Mouse (Mus musculus) kidney, adult 11 months (tissue): ENCODE results near the gene Itpr2.

Experiments used
- DNase-seq: peaks from one replicate; pipeline ENCODE4 v3.0.0; 2022

Itpr2 gene

DNA sequence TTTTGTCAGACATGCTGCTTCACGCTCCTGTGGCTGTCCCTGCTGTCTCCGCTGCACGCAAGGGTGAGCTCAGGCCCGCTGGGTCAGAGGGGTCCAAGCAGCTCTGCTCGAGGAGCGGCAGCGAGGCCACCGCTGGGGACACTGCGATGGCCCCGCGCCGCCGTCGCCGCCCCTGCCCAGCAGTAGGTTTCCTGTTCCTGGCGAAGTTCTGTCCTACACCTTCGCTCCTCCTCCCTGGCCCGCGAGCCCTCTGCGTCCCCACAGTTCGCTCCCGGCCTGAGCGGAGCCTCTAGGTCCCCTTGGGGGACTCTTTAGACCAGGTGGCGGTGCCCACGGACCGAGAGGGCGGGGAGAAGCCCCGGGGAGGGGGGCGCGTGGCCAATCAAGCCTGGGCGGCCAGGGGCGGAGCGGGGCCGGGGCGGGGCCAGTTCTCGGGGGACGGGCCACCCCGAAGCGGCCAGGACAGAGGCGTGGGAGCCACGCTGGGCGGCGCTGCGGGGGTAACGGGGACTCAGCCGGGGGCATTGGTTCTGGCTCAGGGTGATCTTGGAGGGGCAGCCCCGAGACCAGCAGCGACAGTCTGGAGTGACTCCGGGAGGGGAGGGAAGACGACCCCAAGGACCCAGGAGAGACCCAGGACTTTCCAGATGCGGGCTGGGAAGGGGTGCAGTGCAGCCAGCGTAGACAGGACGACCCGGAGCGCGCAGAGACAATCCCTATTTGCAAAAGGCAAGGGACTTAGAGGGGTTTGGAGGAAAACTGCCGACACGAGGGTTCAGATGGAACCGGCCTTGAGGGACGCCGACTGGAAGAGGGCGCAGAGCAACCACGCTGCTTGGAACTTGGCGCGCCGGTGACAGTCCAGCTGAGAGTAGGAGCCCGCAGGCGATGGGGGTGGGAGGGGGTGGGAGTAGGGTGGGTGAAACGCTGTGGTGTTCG, at the start of gene Itpr2:
Itpr2 (minus strand) TSS at position 358 of the 939 bp plus-strand sequence.
- DNase-seq = peak; percentile 86

DNA sequence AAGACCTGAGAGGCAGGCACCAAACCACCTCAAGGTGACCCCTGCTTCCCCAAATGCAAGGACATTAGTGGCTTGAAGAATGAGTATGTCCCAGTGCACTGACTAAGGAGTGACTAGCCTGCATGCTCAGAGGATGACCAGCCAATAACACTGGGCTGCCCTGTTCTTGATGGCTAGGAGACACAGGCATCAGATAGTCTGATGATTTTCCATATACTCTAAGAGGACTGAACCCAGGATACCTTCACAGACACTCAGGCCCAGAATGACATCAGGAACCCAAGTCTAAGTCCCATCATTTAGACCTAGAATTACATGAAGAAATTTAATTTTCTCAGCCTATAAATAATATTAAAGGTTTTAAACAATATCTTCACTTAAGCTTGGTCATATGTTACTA, 49.3 kb upstream of the Itpr2 start:
- DNase-seq = no peak

DNA sequence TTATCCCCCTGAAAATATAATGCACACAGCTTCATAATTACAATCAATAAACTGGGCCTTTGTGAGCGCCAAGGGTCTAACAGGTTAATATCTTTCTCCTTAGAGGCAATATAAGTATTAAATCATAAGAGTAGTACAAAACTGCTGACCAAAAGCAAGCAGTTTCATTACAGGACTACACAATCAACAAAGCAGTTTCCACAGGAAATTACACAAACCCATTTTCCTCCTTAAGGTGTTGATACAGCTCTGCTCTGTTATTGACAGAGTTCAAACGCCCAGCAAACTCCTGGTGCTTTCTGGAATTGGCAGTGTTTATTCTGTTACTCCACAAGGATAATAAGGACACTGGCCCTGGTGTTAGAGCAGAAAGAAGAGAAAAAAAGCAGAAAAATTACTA, 48.4 kb upstream of the Itpr2 start:
- DNase-seq = no peak

DNA sequence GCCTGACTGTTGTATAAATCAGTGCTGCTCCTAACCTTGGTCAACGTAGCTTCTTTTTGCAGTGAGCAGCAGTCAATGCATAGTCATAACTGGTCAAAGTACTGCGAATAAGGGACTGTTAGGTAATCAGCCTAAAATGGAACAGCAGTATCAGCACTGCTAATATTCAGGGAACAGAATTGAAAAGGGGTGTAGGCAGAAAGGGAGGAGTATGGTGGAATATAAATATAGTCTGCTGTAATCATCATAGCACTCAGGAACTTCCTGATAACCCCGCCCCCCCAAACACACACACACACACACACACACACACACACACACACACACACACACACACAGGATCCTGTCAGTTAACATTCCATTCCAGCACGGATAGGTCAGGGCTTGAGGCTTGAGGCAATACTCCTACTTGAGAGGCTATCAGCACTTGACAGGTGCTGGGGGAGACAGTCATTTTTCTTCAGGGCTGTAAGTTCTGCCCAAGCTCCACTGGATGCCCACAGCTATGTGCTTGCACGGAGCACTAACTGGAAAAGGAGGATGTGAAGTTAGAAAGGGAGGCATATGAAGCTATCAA, 43.4 kb upstream of the Itpr2 start:
- no peak for DNase-seq

DNA sequence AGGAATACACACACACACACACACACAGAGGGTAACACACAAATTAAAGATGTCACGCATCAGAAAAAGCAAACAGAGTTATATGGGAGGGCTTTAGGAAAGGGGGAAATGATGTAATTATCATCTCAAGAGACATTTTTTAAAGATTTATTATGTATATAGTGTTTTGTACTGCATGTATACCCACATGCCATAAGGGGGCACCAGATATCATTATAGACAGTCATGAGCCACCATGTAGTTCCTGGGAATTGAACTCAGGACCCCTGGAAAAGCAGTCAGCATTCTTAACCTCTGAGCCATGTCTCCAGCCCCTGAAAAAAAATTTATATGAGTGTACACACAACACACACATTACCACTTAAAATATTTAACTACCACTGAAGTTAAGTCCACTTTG, 42.6 kb upstream of the Itpr2 start:
- no peak for DNase-seq

DNA sequence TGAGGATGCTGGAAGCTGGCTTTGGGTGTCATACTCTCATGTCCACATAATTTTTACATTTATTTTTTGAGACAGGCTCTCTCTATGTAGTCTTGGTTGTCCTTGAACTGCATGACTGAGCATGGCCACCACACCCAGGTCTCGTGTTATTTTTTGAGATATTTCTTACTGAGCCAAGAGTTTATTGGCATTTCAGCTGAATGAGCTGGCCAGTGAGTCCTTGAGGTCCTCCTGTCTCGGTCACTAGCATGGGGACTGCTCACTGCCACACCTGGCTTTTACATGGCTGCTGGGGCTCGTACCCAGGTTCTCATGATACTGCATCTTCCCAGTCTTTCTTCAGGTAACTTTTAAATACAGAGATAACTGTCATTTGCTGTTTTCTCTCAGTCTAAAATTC, 38.4 kb upstream of the Itpr2 start:
- DNase-seq = no peak

- no peak for DNase-seq
Measured at GRCm38 (mm10) chr6:146538661-146539060, 36.6 kb upstream of the Itpr2 start.

DNA sequence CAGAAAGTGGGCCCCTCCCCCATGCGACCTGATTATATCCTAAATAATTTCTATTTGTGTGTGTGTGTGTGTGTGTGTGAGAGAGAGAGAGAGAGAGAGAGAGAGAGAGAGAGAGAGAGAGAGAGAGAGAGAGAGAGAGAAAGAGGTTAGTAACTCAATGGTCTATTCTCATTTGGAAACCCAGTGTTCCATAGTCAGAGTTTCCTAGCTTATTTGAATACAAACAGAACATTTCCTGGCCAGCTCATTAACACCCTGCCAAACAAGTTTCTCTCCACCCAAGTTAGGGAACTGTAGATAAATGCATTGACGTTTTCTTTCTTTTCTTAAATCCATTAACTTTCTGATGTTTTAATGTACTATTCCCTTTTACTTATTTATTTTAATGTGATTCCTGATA, 36.0 kb upstream of the Itpr2 start:
- no peak for DNase-seq

DNA sequence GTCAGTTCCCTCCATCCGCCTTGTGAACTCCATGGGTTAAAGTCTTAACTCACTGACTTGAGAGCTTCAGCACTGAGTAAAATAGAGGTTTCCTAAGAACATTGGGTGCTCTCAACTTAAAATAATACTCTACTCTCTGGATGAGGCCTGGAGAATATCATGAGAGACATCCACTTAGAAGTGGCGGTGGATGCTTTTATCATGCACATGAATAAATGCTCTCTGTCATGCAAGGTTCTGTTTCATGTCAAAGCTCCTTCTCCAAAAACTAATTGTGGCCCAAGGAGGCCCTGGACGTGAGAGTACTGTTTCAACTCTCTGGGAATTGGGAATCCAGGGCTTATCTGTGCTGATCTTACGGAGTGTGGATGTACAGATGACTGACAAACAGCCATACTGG, 35.1 kb upstream of the Itpr2 start:
- DNase-seq = no peak

DNA sequence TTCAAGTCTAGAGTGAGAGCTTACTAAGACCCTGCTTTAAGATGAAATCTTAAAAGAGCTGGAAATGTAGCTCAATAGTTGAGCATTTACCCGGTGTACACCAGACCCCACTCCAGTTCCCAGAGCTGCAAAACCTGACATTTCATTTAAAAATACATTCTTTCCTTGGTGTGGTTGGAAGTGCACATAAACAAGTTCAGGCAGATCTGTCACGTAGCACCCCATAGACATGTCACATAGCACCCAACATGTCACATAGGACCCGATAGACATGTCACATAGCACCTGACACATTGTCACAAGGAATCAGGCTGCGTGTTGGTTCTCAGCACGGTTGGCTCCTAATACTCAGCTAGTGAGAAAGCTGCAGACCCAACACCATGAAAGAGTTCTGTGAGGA, 33.5 kb upstream of the Itpr2 start:
- no peak for DNase-seq

GRCm38 (mm10) chr6:146533146-146533545, 31.1 kb upstream of the Itpr2 start:
- DNase-seq = no peak

- peak; percentile 56 for DNase-seq
Measured at GRCm38 (mm10) chr6:146530769-146531168, 28.7 kb upstream of the Itpr2 start.

DNA sequence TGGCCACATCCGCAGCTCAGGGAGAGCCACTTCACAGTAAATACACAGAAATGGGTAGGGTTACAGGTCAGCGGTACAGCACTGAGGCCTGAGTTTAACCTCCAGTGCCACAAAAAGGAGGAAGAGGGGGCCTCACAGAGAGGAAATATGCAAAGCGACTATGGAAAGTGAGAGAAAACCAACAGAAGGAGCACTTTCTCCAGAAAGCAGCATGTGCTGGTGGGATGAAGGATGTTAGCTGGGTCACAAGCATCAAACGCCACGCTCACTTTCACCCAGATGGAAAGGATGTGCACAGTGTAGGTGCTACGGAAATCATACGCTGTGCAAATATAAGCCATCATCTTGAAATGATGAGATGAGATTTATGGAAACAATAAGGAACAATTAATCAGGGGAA, 28.3 kb upstream of the Itpr2 start:
- no peak for DNase-seq

GRCm38 (mm10) chr6:146527537-146527936, 25.5 kb upstream of the Itpr2 start:
- no peak for DNase-seq

DNA sequence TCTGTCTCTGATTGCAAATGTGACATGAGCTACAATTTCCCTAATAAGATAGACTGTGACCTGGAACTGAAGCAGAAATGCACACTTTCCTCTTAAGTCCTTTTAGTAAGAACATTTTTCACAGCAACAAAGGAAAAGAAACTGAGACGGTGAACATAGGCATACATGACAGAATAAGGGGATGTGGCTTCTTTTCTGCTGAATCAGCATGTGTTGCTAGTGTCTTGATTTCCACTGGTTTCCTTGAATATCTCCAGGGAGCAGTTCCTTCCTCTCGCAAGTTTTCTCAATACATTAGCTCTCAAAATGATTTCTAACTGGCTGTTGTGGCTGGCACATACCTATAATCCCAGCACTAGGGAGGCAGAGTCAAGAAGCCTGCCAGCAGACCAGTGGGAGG, 23.5 kb upstream of the Itpr2 start:
- DNase-seq = no peak

DNA sequence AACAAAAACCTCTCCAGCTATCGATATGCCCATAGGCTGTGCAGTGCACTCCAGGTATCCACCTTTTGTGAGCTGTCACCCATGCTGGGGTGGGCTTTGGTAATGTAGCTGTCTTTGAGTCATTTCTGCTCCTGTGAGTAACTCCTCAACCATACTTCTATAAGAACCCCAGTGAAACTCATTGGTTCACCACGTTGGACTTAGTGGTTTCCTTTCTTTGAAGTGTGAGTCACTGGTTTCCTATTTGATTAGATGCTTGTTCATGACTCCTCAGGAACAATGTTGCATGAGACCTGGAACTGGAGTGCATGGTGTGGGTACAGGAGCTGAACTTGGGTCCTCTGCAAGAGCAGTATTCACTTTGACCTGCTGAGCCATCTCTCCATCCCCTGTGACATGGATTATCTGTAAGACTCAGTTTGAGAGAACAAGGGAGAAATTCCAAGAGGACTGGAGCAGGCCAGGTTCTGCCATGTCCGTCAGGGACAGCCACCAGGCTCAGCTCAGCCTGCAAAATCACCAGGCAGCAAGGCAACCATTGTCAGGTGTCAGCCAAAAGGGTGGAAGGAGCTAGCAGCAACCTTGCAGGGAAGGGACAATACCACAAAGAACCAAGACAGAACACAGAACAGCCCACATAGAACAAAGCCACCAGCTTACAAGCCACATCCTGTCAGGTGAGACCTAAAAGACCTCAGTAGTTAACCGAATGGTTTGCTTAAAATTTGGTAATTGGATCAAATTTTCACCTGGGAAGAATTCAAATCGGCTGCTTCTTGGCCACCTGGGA, 19.6 kb upstream of the Itpr2 start:
- no peak for DNase-seq

- DNase-seq = no peak
Measured at GRCm38 (mm10) chr6:146519019-146519418, 17.0 kb upstream of the Itpr2 start.

DNA sequence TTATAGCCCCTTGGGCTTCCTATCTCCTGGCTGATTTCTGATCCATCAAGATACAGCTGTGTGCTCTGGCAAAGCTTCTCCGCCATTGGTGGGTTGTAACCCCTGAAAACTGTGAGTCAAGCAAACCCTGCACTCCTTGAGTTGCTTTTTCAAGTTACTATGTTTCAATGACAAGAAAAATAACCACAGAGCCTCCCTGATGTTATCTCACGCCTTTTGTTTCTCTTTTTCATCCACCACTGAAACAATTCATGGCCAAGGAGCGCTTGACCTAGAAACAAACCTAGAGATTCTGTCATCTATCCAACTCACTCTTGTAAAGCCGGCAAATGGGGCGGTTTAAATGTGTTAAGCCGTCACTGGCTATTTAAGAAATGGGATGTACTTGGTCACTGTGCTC, 13.9 kb upstream of the Itpr2 start:
- no peak for DNase-seq

DNA sequence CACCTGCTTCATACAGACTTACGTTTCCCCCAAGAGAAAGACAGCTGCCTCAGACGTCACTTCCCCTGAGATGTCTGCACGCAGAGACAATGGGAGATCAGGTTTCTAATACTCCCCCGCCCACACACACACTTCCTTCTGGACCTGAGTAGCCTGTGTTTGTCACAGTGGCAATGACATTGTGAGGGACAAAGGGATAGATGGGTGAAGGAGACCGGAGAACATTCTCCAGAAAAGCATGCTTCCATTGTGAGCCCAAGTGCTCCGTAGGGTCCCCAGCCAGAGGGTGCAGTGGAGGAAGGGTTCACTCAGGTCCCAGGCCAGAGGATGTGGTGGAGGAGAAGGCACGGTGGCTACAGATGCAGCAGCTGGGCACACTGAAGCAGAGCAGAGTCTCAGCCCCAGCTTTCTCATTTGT, 12.5 kb upstream of the Itpr2 start:
- no peak for DNase-seq

- no peak for DNase-seq
Measured at GRCm38 (mm10) chr6:146513899-146514298, 11.9 kb upstream of the Itpr2 start.

- no peak for DNase-seq
Measured at GRCm38 (mm10) chr6:146513384-146513783, 11.4 kb upstream of the Itpr2 start.

DNA sequence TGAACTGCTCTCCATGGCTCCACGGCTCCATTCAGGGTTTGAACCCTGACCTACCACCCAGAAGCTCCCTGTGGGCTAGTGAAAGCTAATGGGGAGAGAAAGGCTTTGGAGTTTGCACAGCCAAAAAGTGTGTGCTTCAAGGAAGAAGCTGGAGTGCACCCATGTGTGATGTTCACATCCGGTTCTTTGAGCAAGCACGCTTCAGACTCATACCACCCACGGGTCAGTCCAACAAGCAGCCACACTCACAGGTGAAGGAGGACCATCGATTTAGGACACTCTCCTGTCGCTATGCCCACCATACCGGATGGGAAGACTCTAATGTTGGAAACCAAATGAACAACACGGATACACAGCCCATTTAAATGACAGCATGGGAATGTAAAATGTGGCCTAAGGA, 9.5 kb upstream of the Itpr2 start:
- no peak for DNase-seq

DNA sequence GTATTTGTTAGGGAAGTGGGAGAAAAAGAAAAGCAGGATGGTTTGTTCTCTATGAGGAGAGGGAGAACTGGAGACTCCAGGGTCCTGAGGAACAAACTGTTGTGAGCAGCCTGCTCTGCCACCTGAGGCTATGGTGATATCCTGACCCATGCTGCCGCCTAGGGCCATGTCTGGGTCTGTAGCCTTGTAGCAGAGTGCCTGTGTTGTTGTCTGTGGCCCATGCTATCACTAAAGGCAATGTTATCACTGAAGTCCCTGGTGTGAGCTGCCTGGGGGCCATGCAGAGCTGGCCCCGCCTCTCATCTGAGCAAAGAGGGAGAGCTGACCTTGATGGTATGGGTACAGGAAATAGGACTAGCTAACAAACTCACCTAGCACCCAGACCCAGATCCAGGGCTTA, 7.9 kb upstream of the Itpr2 start:
- no peak for DNase-seq

- DNase-seq = no peak
Measured at GRCm38 (mm10) chr6:146504459-146504858, 2.4 kb upstream of the Itpr2 start.
